Mouse (Mus musculus): ENCODE data around the gene Cd40. TPM values are rescaled to one million over a fixed set of nuclear protein-coding genes. Genes with fewer than 3 reads are reported as not detected.

Cd40 gene
- polyA plus RNA-seq, 1 experiment = 52.1 TPM

DNA sequence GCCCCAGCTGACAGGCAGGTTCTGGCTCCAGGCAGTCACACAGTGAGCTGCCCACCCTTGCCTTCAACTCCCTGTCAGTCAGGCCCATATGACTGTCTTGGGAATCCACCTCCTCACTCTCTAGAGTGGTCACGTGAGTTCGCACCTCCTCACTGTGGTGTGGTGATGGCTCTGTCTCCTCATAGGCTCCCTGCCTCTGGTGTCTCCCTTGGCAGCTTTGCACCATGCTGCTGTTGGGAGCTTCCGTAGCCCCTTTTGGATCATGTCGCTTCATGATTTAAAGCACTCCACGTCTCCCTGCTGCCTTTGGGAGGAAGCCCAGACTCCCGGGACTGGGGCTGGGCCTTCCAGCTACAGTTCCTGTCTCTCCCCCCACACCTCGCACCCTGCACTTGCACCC lies 9.1 kb downstream of the Cd40 start:
- Histone ChIP-seq H3K36me3 (ENCODE audit: control insufficient read depth, insufficient read depth, low read length) (no peaks in the 10 kb centered on the region), H3K27ac (ENCODE audit: control insufficient read depth, insufficient read depth, low read length) (no peak overlapping the region), H3K4me1 (replicated peaks; ENCODE audit: control insufficient read depth, insufficient read depth, low read length) (no peaks in the 10 kb centered on the region), H3K27me3 (ENCODE audit: control insufficient read depth, insufficient read depth, low read length) (no peaks in the 10 kb centered on the region; the same call in 1 of the 2 replicates), H3K4me3 (ENCODE audit: control insufficient read depth, insufficient read depth, low read length) (no peak overlapping the region)
- 79% methylated on average over 7 of the region's 7 CpGs for WGBS
- no peak for TF ChIP-seq POLR2A (IDR thresholded peaks at IDR 0.05; ENCODE audit: control insufficient read depth, extremely low read depth, insufficient read depth, low read length, poor library complexity)
- TF ChIP-seq CTCF (IDR thresholded peaks at IDR 0.05; ENCODE audit: borderline replicate concordance, control insufficient read depth, extremely low read depth, insufficient read depth, low read length, poor library complexity) = no peak
- DNase-seq = no peak

DNA sequence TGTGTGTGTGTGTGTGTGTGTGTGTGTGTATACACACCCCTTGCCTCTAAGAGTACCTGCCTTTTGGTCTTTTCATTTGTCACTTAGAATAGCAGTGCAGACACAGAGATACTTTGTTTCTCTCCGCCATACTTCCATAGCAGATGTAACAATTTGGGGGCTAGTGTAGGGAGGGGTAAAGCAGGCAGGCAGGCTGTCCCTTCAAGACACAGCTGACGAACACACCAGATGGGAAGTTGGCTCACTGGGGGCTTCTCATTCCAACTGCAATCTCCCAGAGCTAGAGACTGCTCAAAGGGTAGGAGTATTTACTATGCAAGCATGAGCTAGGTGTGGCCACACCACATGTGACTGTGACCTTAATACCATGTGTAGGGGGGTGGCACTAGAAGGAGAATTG lies 13.4 kb downstream of the Cd40 start:
- no peak overlapping the region for H3K4me3 ChIP-seq (ENCODE audit: control insufficient read depth, insufficient read depth, low read length)
- TF ChIP-seq POLR2A (IDR thresholded peaks at IDR 0.05; ENCODE audit: control insufficient read depth, extremely low read depth, insufficient read depth, low read length, poor library complexity) = no peak
- no peak for TF ChIP-seq CTCF (IDR thresholded peaks at IDR 0.05; ENCODE audit: borderline replicate concordance, control insufficient read depth, extremely low read depth, insufficient read depth, low read length, poor library complexity)
- no peak overlapping the region for H3K27ac ChIP-seq (ENCODE audit: control insufficient read depth, insufficient read depth, low read length)
- no peaks in the 10 kb centered on the region for H3K4me1 ChIP-seq (replicated peaks; ENCODE audit: control insufficient read depth, insufficient read depth, low read length)
- 87% methylated on average over 2 of the region's 2 CpGs for WGBS
- no peaks in the 10 kb centered on the region for H3K36me3 ChIP-seq (ENCODE audit: control insufficient read depth, insufficient read depth, low read length)
- H3K27me3 ChIP-seq (ENCODE audit: control insufficient read depth, insufficient read depth, low read length) = no peaks in the 10 kb centered on the region
- no peak for DNase-seq

- H3K27ac ChIP-seq (ENCODE audit: control insufficient read depth, insufficient read depth, low read length) = no peak overlapping the region
- no peak overlapping the region for H3K4me3 ChIP-seq (ENCODE audit: control insufficient read depth, insufficient read depth, low read length)
- DNase-seq = peak; percentile 40
- TF ChIP-seq CTCF (IDR thresholded peaks at IDR 0.05; ENCODE audit: borderline replicate concordance, control insufficient read depth, extremely low read depth, insufficient read depth, low read length, poor library complexity) = peak; percentile 24; the same call in 1 of the 2 replicates
- TF ChIP-seq POLR2A (IDR thresholded peaks at IDR 0.05; ENCODE audit: control insufficient read depth, extremely low read depth, insufficient read depth, low read length, poor library complexity) = no peak
- no peaks in the 10 kb centered on the region for H3K36me3 ChIP-seq (ENCODE audit: control insufficient read depth, insufficient read depth, low read length)
- H3K27me3 ChIP-seq (ENCODE audit: control insufficient read depth, insufficient read depth, low read length) = no peaks in the 10 kb centered on the region
- WGBS = 27% methylated on average over 23 of the region's 23 CpGs
- H3K4me1 ChIP-seq (replicated peaks; ENCODE audit: control insufficient read depth, insufficient read depth, low read length) = no peaks in the 10 kb centered on the region
Observed at GRCm38 (mm10) chr2:165070096-165070816, 14.8 kb downstream of the Cd40 start.

DNA sequence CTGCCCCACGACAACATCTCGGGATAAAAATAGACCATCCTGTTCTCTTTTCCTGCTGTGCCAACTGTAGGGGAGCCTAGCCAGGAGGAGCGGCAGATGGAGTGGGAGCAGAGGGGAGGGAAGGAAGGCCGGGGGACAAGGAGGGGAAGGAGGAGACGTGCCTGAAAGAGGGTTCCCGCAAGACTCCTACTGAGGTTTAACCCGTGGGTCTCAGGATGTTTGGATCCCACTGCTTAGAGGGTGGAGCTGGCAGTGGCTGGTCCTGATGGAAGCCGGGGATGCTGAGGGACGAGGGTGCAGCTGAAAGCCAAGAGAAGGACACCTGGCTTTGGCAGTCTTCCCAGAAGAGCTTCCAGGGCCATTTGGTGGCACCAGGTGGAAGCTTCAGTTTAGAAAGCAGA lies 18.0 kb downstream of the Cd40 start:
- DNase-seq = no peak
- 28% methylated on average over 9 of the region's 9 CpGs for WGBS
- no peak overlapping the region for H3K4me3 ChIP-seq (ENCODE audit: control insufficient read depth, insufficient read depth, low read length)
- no peaks in the 10 kb centered on the region for H3K4me1 ChIP-seq (replicated peaks; ENCODE audit: control insufficient read depth, insufficient read depth, low read length)
- TF ChIP-seq POLR2A (IDR thresholded peaks at IDR 0.05; ENCODE audit: control insufficient read depth, extremely low read depth, insufficient read depth, low read length, poor library complexity) (no peak), CTCF (IDR thresholded peaks at IDR 0.05; ENCODE audit: borderline replicate concordance, control insufficient read depth, extremely low read depth, insufficient read depth, low read length, poor library complexity) (no peak)
- no peaks in the 10 kb centered on the region; the same call in 1 of the 2 replicates for H3K27me3 ChIP-seq (ENCODE audit: control insufficient read depth, insufficient read depth, low read length)
- H3K27ac ChIP-seq (ENCODE audit: control insufficient read depth, insufficient read depth, low read length) = no peak overlapping the region
- H3K36me3 ChIP-seq (ENCODE audit: control insufficient read depth, insufficient read depth, low read length) = no peaks in the 10 kb centered on the region

- no peaks in the 10 kb centered on the region for H3K4me1 ChIP-seq (replicated peaks; ENCODE audit: control insufficient read depth, insufficient read depth, low read length)
- H3K36me3 ChIP-seq (ENCODE audit: control insufficient read depth, insufficient read depth, low read length) = no peaks in the 10 kb centered on the region
- H3K27me3 ChIP-seq (ENCODE audit: control insufficient read depth, insufficient read depth, low read length) = peaks cover 3% of the 10 kb centered on the region; the same call in 1 of the 2 replicates
- TF ChIP-seq CTCF (IDR thresholded peaks at IDR 0.05; ENCODE audit: borderline replicate concordance, control insufficient read depth, extremely low read depth, insufficient read depth, low read length, poor library complexity) (no peak), POLR2A (IDR thresholded peaks at IDR 0.05; ENCODE audit: control insufficient read depth, extremely low read depth, insufficient read depth, low read length, poor library complexity) (no peak)
- H3K4me3 ChIP-seq (ENCODE audit: control insufficient read depth, insufficient read depth, low read length) = no peak overlapping the region
- DNase-seq = no peak
- 49% methylated on average over 11 of the region's 11 CpGs for whole genome bisulfite sequencing
- no peak overlapping the region for H3K27ac ChIP-seq (ENCODE audit: control insufficient read depth, insufficient read depth, low read length)
Observed at GRCm38 (mm10) chr2:165074081-165074884, 18.9 kb downstream of the Cd40 start.

- DNase-seq = peak; percentile 72
- Histone ChIP-seq H3K27me3 (ENCODE audit: control insufficient read depth, insufficient read depth, low read length) (peaks cover 5% of the 10 kb centered on the region; the same call in 1 of the 2 replicates), H3K27ac (ENCODE audit: control insufficient read depth, insufficient read depth, low read length) (no peak overlapping the region), H3K36me3 (ENCODE audit: control insufficient read depth, insufficient read depth, low read length) (no peaks in the 10 kb centered on the region), H3K4me3 (ENCODE audit: control insufficient read depth, insufficient read depth, low read length) (no peak overlapping the region), H3K4me1 (replicated peaks; ENCODE audit: control insufficient read depth, insufficient read depth, low read length) (no peaks in the 10 kb centered on the region)
- 44% methylated on average over 2 of the region's 2 CpGs for WGBS
- TF ChIP-seq POLR2A (IDR thresholded peaks at IDR 0.05; ENCODE audit: control insufficient read depth, extremely low read depth, insufficient read depth, low read length, poor library complexity) (no peak), CTCF (IDR thresholded peaks at IDR 0.05; ENCODE audit: borderline replicate concordance, control insufficient read depth, extremely low read depth, insufficient read depth, low read length, poor library complexity) (peak; percentile 89)
Observed at GRCm38 (mm10) chr2:165074937-165075336, 19.5 kb downstream of the Cd40 start.

All from thymus, adult 2 months (tissue).